Mouse (Mus musculus) kidney, embryonic 14.5 days (tissue): ENCODE results near the gene Pspn. TPM values are rescaled to one million over a fixed set of nuclear protein-coding genes. Genes with fewer than 3 reads are reported as not detected.

Experiments
- ATAC-seq: fragments of 200-750 bp; cut with Nextera tagmentation; 2 replicates; pipeline ENCODE4 v1.8.0; 2017; ENCODE audit warnings: moderate number of reproducible peaks, mild to moderate bottlenecking, moderate TSS enrichment, moderate library complexity; ENCODE audit not compliant: low FRiP score, low TSS enrichment
- H3K27ac ChIP-seq: fragments of 300-500 bp; sonication (generic); 2 replicates; pipeline ENCODE4 v1.5.1; 2014; ENCODE audit warnings: low read depth, mild to moderate bottlenecking, low read length, moderate library complexity, mixed read lengths
- H3K27me3 ChIP-seq: fragments of 300-500 bp; sonication (generic); 2 replicates; pipeline ENCODE4 v1.6.1; 2014; ENCODE audit warnings: mild to moderate bottlenecking, low read length; ENCODE audit not compliant: control insufficient read depth, insufficient read depth
- H3K36me3 ChIP-seq: fragments of 300-500 bp; sonication (generic); 2 replicates; pipeline ENCODE4 v1.6.1; 2014; ENCODE audit warnings: low read length, mixed read lengths; ENCODE audit not compliant: control insufficient read depth, insufficient read depth
- H3K4me1 ChIP-seq: fragments of 300-500 bp; sonication (generic); 2 replicates; pipeline ENCODE4 v1.6.1; 2014; ENCODE audit warnings: low read length, mixed read lengths; ENCODE audit not compliant: control insufficient read depth, insufficient read depth
- H3K4me2 ChIP-seq: fragments of 300-500 bp; sonication (generic); replicated peaks from 2 replicates; pipeline ENCODE4 v1.6.1; 2014; ENCODE audit warnings: low read depth, mild to moderate bottlenecking, low read length
- H3K4me3 ChIP-seq: fragments of 300-500 bp; sonication (generic); 2 replicates; pipeline ENCODE4 v1.5.1; 2014; ENCODE audit warnings: mild to moderate bottlenecking, low read length
- H3K9ac ChIP-seq: fragments of 300-500 bp; sonication (generic); 2 replicates; pipeline ENCODE4 v1.6.1; 2014; ENCODE audit warnings: low read depth, mild to moderate bottlenecking, low read length, moderate library complexity
- H3K9me3 ChIP-seq: fragments of 300-500 bp; sonication (generic); 2 replicates; pipeline ENCODE4 v1.6.1; 2016; ENCODE audit warnings: low read length; ENCODE audit not compliant: control insufficient read depth
- WGBS: fragments of 180-500 bp; shearing (Covaris S2); extraction: QIAGEN DNeasy Blood & Tissue Kit; methylation state at CpG from one replicate; pipeline ENCODE4 v1.1.7; 2014; 5-methylcytosine and 5-hydroxymethylcytosine counted together
- polyA plus RNA-seq: library from polyadenylated mRNA; unstranded; fragments of >200 nt; fragmentation: Nextera tagmentation; extraction: Ambion mirVana; gene quantifications from 2 replicates; pipeline ENCODE4 v1.2.1, GENCODE M21; 2014

Gene Pspn
- polyA plus RNA-seq, 1 experiment from 2014 or later: 1.4 TPM

DNA sequence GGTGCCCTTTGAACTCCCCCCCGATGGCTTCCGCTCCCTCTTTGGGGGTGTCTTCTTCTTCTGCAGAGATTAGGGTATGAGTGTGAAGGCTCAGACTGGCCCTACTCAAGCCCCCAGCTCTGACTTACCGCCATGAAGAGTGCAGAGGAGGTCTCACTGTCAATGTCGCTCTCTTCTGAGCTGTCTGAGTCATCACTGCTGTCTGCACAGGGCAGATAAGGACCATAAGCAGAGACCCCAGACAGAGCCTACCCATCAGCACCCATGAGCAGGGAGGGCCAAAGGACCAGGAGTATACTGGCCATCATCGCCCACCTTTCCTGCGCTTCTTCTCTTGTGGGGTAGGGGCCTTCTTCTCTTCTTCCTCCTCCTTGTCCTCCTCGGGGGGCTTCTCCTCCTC lies 4.2 kb upstream of the Pspn start:
- no peaks in the 10 kb centered on the region for H3K4me1 ChIP-seq
- peaks cover 74% of the 10 kb centered on the region for H3K36me3 ChIP-seq
- no peaks in the 10 kb centered on the region for H3K27me3 ChIP-seq
- ATAC-seq: no peak
- no peaks in the 10 kb centered on the region for H3K9me3 ChIP-seq
- WGBS: 87% methylated on average over 7 of the region's 7 CpGs
- H3K27ac ChIP-seq: no peak overlapping the region
- H3K4me3 ChIP-seq: no peak overlapping the region
- no peak overlapping the region for H3K4me2 ChIP-seq
- H3K9ac ChIP-seq: no peak overlapping the region

DNA sequence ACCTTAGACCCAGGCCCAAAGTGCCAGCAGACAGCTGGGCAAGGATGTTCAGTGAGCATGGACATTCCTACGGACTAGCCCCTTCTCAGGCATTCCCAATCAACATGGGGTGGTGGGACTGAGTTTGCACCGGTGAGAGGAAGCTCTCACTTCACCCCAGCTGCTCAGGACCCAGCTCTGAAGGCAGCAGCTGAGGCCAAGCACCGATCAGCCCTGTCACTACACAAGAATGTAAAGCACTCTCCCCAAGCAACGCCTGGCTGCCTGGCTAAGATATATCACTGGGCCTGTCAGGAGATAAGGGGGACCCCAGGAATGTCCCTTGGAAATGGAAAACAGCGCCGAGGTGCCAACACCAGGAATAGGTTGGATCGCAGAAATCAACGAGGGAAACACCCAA lies 1.4 kb upstream of the Pspn start:
- Histone ChIP-seq H3K27ac (no peak overlapping the region), H3K4me1 (peaks cover 8% of the 10 kb centered on the region), H3K4me2 (no peak overlapping the region), H3K9me3 (no peaks in the 10 kb centered on the region), H3K4me3 (no peak overlapping the region), H3K9ac (no peak overlapping the region), H3K27me3 (no peaks in the 10 kb centered on the region), H3K36me3 (peaks cover 59% of the 10 kb centered on the region)
- WGBS: 71% methylated on average over 8 of the region's 8 CpGs
- no peak for ATAC-seq

DNA sequence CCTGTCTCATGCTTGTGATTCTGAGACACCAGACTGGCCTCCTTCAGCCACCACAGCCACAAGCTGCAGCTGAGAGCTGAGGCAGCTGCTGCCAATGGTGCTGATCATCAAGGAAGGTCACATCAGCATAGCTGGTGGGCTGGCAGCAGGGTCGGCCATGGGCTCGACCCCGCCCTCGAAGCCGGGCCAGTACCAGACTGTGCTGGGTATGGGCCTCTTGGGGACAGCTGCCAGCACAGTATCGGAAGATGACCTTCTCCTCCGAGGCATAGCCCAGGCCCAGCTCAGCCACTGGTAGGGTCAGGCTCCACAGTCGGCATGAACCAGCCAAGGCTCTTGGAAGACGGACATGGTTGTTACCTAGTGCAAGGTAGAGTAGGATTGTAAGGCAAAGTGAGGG lies 404 bp downstream of the Pspn start:
- no peak for ATAC-seq
- Histone ChIP-seq H3K4me3 (no peak overlapping the region), H3K9me3 (no peaks in the 10 kb centered on the region), H3K27ac (no peak overlapping the region), H3K27me3 (no peaks in the 10 kb centered on the region), H3K4me2 (no peak overlapping the region), H3K36me3 (peaks cover 59% of the 10 kb centered on the region), H3K9ac (no peak overlapping the region), H3K4me1 (peaks cover 8% of the 10 kb centered on the region)
- WGBS: 90% methylated on average over 9 of the region's 9 CpGs

DNA sequence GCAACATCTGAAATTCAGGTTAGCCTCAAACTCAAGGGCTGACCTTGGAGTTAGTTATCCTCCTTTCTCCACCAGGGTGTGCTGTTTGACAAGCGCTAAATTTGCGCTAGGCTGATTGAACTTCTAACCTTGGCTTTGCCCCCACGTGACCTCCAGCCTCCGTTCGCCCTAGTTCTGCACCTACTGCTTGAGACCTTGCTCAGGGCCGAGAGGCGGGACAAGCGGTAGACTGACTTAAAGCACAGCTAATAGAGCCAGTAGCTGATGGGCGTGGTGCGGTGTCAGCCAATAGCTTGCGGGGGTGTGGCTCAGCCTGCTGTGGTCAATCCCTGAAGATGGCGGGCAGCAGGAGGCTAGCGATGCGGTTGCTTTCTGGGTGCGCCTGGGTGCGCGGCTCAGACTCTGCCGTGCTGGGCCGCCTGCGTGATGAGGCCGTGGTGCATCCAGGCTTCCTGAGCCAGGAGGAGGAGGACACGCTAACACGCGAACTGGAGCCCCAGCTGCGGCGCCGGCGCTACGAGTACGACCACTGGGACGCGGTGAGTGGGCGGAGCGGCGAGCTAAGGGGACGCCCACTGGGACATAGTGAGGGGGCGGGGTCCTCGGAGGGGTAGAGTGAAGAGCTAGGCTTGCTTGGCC lies 2.7 kb downstream of the Pspn start, which contains the start of gene Alkbh7:
Alkbh7 (plus strand) TSS at position 311 of the 639 bp plus-strand sequence.
- Histone ChIP-seq H3K9ac (peak within 1 kb of the TSS; percentile 63), H3K9me3 (no peaks in the 10 kb centered on the region), H3K27ac (peak within 1 kb of the TSS; percentile 69; the same call in 1 of the 2 replicates), H3K36me3 (peaks cover 63% of the 10 kb centered on the region), H3K27me3 (no peaks in the 10 kb centered on the region), H3K4me1 (peaks cover 8% of the 10 kb centered on the region), H3K4me3 (peak within 1 kb of the TSS; percentile 85), H3K4me2 (peak within 1 kb of the TSS; percentile 69)
- under 1% methylated on average over 38 of the region's 38 CpGs for WGBS
- ATAC-seq: peak; percentile 99

DNA sequence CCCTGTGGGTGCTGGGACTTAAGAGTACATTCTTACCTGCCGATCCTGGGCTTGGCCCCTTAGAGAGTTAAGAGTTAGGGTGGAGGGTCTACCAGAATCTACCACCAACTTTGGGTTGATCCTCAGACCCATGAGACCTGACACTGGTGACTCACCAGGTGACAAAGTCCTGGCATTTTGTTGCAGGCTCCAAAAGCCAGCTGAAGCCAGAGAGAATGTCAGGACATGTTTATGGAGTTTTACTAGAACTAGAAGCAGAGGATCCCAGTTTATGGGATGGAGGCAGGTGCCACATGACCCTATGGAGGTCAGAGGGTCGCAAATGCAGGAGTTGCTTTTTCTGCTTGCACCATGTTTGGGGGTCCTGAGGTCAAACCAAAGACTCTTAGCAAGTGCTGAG lies 3.3 kb downstream of the Pspn start:
- Histone ChIP-seq H3K4me1 (peaks cover 8% of the 10 kb centered on the region), H3K4me2 (no peak overlapping the region), H3K27ac (no peak overlapping the region), H3K9me3 (no peaks in the 10 kb centered on the region), H3K9ac (no peak overlapping the region), H3K4me3 (peak overlapping the region; percentile 85; the same call in 1 of the 2 replicates), H3K27me3 (no peaks in the 10 kb centered on the region), H3K36me3 (peaks cover 63% of the 10 kb centered on the region)
- no peak for ATAC-seq
- WGBS: 75% methylated on average over 2 of the region's 2 CpGs

DNA sequence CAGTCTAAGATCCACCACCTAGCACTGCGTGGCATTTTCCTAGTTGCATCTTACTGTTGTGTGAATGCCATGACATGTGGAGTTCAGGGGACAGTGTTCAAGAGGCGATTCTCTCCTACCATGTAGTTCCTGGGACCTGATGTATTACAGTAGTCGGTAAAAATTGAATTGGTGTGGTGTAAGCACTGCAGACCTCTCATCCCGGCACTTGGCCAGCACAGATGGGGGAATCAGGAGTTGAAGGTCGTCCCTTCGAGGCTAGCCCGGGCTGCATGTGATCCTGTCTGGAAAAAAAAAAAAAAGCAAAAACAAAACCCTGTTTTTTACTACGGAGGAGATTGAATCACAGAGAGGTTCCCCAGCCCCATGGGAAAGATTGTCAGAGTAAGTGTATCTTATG lies 4.8 kb downstream of the Pspn start:
- H3K4me3 ChIP-seq: no peak overlapping the region
- 86% methylated on average over 8 of the region's 8 CpGs for WGBS
- no peak overlapping the region for H3K9ac ChIP-seq
- H3K4me1 ChIP-seq: peaks cover 13% of the 10 kb centered on the region
- H3K36me3 ChIP-seq: peaks cover 60% of the 10 kb centered on the region
- H3K27ac ChIP-seq: no peak overlapping the region
- ATAC-seq: no peak
- no peaks in the 10 kb centered on the region for H3K9me3 ChIP-seq
- H3K27me3 ChIP-seq: no peaks in the 10 kb centered on the region
- no peak overlapping the region for H3K4me2 ChIP-seq

DNA sequence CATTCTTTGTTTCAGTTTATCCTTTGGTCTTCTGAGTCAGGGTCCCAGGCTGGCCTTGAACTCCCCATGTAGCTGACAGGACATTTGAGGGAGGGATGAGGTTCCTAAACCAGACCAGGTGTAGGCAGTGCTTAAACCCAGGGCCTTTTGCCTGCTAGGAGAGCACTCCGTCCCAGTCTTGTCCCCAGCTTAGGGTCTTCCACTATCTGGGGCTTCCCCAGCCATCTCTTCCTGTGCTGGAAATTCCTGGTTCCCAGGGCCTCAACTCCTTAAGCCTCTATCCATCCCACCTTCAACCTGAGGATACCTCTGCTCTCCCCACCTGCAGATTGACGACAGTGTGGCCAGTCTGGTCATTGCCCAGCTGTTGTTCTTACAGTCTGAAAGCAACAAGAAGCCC lies 8.9 kb downstream of the Pspn start:
- WGBS: 90% methylated on average over 2 of the region's 2 CpGs
- no peaks in the 10 kb centered on the region for H3K27me3 ChIP-seq
- ATAC-seq: no peak
- H3K27ac ChIP-seq: no peak overlapping the region
- H3K9ac ChIP-seq: peak overlapping the region; percentile 76
- no peaks in the 10 kb centered on the region for H3K9me3 ChIP-seq
- H3K4me2 ChIP-seq: peak overlapping the region; percentile 74
- H3K4me1 ChIP-seq: peaks cover 5% of the 10 kb centered on the region; the same call in 1 of the 2 replicates
- peaks cover 39% of the 10 kb centered on the region for H3K36me3 ChIP-seq
- peak overlapping the region; percentile 83 for H3K4me3 ChIP-seq

DNA sequence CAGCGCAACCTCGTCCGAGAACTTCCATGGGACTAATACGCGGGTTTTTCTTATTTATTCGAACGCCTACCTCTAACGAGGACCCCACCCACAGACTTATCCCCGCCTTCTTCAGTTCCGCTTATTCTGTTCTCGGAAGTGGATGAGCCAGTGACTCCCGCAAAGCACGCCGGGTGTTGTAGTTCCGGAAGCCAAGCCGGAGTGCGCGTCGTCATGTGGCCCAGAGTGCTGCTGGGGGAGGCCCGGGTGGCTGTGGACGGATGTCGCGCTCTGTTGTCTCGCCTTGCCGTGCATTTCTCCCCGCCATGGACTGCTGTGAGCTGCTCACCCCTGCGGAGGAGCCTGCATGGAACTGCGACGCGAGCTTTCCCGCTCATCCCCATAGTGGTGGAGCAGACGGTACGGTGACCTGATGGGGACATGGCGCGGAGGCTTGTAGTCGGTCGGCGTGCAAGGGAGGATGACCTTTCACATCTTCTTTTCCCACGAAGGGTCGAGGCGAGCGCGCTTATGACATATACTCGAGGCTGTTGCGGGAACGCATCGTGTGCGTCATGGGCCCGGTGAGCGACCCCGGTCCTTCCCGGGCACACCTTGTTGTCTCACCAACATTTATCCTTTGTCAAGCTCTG lies 9.6 kb downstream of the Pspn start, which contains the start of gene Clpp:
Clpp (plus strand) TSS at position 191 of the 632 bp plus-strand sequence.
- peaks cover 31% of the 10 kb centered on the region for H3K36me3 ChIP-seq
- H3K27me3 ChIP-seq: no peaks in the 10 kb centered on the region
- H3K9ac ChIP-seq: peak within 1 kb of the TSS; percentile 76
- peaks cover 5% of the 10 kb centered on the region; the same call in 1 of the 2 replicates for H3K4me1 ChIP-seq
- no peaks in the 10 kb centered on the region for H3K9me3 ChIP-seq
- WGBS: under 1% methylated on average over 52 of the region's 52 CpGs
- peak within 1 kb of the TSS; percentile 83 for H3K4me3 ChIP-seq
- H3K27ac ChIP-seq: peak within 1 kb of the TSS; percentile 71; the same call in 1 of the 2 replicates
- H3K4me2 ChIP-seq: peak within 1 kb of the TSS; percentile 74
- ATAC-seq: peak; percentile 96

DNA sequence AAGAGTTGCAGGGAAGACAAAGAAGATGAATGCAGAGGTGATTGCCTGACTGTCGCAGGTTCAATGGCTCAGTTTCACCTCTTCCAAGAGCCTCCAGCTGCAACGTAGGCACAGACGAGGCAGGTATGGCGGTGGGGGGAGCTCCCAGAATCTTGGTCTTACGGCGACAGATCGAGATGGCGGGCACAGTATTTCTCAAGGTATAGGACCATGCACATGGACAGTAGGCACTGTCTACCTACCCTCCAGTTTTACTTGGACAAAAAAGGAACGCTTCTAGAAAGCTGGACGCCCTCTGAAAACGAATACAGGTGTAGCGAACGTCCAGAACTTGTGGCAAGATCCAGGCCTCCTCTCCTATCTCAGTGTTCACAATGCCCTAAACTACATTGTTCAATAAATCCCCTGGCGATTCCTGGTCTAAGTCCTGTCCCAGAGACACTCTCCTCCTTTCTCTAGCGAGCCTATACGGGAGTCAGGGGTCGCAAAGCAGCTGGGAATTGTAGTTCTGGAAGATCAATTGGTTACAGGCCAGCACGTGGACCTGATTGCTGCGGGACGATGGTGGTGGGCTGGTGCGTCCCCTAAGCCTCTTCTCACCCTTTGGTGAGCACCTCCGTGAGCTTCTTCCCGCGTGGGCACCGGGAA lies 10.2 kb downstream of the Pspn start:
- no peaks in the 10 kb centered on the region for H3K27me3 ChIP-seq
- H3K27ac ChIP-seq: peak overlapping the region; percentile 71; the same call in 1 of the 2 replicates
- H3K9ac ChIP-seq: peak overlapping the region; percentile 76
- H3K4me3 ChIP-seq: peak overlapping the region; percentile 83
- H3K4me2 ChIP-seq: peak overlapping the region; percentile 74
- peak; percentile 90 for ATAC-seq
- WGBS: 4% methylated on average over 25 of the region's 25 CpGs
- H3K9me3 ChIP-seq: no peaks in the 10 kb centered on the region
- peaks cover 25% of the 10 kb centered on the region for H3K36me3 ChIP-seq
- peaks cover 5% of the 10 kb centered on the region; the same call in 1 of the 2 replicates for H3K4me1 ChIP-seq
